Mouse (Mus musculus) embryonic facial prominence, embryonic 14.5 days (tissue): ENCODE measurements around the gene Gm28308. TPM values are rescaled to one million over a fixed set of nuclear protein-coding genes. Genes with fewer than 3 reads are reported as not detected.

Experiments
- ATAC-seq: fragments of 200-750 bp; cut with Nextera tagmentation; 2 replicates; pipeline ENCODE4 v1.8.0; 2017; ENCODE audit warnings: low read depth, moderate number of reproducible peaks, moderate TSS enrichment
- DNase-seq: peaks from one replicate; pipeline ENCODE4 v3.0.0-alpha.2; 2015; ENCODE audit warnings: low spot score
- H3K27ac ChIP-seq: fragments of 300-500 bp; sonication (generic); replicated peaks from 2 replicates; pipeline ENCODE4 v1.5.1; 2014; ENCODE audit warnings: low read depth, mild to moderate bottlenecking, low read length, moderate library complexity
- H3K27me3 ChIP-seq: fragments of 300-500 bp; sonication (generic); replicated peaks from 2 replicates; pipeline ENCODE4 v1.6.1; 2014; ENCODE audit warnings: low read length; ENCODE audit not compliant: control insufficient read depth, insufficient read depth
- H3K36me3 ChIP-seq: fragments of 300-500 bp; sonication (generic); 2 replicates; pipeline ENCODE4 v1.6.1; 2014; ENCODE audit warnings: low read length, mixed read lengths; ENCODE audit not compliant: control insufficient read depth, insufficient read depth
- H3K4me1 ChIP-seq: fragments of 300-500 bp; sonication (generic); 2 replicates; pipeline ENCODE4 v1.6.1; 2014; ENCODE audit warnings: antibody characterized with exemption, low read length; ENCODE audit not compliant: control insufficient read depth, insufficient read depth
- H3K4me2 ChIP-seq: fragments of 300-500 bp; sonication (generic); 2 replicates; pipeline ENCODE4 v1.6.1; 2014; ENCODE audit warnings: low read depth, mild to moderate bottlenecking, low read length, moderate library complexity, mixed read lengths
- H3K4me3 ChIP-seq: fragments of 300-500 bp; sonication (generic); 2 replicates; pipeline ENCODE4 v1.5.1; 2014; ENCODE audit warnings: low read depth, mild to moderate bottlenecking, low read length
- H3K9ac ChIP-seq: fragments of 300-500 bp; sonication (generic); 2 replicates; pipeline ENCODE4 v1.6.1; 2014; ENCODE audit warnings: low read depth, mild to moderate bottlenecking, low read length, moderate library complexity, mixed read lengths
- H3K9me3 ChIP-seq: fragments of 300-500 bp; sonication (generic); 2 replicates; pipeline ENCODE4 v1.6.1; 2016; ENCODE audit warnings: low read length; ENCODE audit not compliant: control insufficient read depth
- WGBS: fragments of 180-500 bp; shearing (Covaris S2); extraction: QIAGEN DNeasy Blood & Tissue Kit; methylation state at CpG from one replicate; pipeline ENCODE4 v1.1.7; 2014; 5-methylcytosine and 5-hydroxymethylcytosine counted together
- microRNA counts: library from miRNA; unstranded; fragments of <30 nt; microRNA quantifications from one replicate; lab custom pipeline; 2017
- microRNA-seq: library from miRNA; unstranded; fragments of <30 nt; microRNA quantifications from one replicate; pipeline ENCODE4, GENCODE M21; 2016; ENCODE audit warnings: borderline number of aligned reads
- polyA plus RNA-seq: library from polyadenylated mRNA; unstranded; fragments of >200 nt; fragmentation: Nextera tagmentation; extraction: Ambion mirVana; gene quantifications from 2 replicates; pipeline ENCODE4 v1.2.1, GENCODE M21; 2014

Gene Gm28308
- polyA plus RNA-seq, 1 experiment from 2014 or later, result not detected

- DNase-seq (peak; percentile 34), ATAC-seq (no peak)
- Histone ChIP-seq H3K4me1 (peaks cover 11% of the 10 kb centered on the region), H3K9ac (no peak overlapping the region), H3K9me3 (no peaks in the 10 kb centered on the region), H3K27ac (no peak overlapping the region), H3K36me3 (no peaks in the 10 kb centered on the region), H3K4me2 (no peak overlapping the region), H3K27me3 (no peaks in the 10 kb centered on the region), H3K4me3 (no peak overlapping the region)
- WGBS, result 38% methylated on average over 6 of the region's 6 CpGs
Observed at GRCm38 (mm10) chr6:52118903-52119635, 94.1 kb downstream of the Gm28308 start.

- no peaks in the 10 kb centered on the region for H3K27me3 ChIP-seq
- no peak overlapping the region for H3K9ac ChIP-seq
- no peaks in the 10 kb centered on the region for H3K36me3 ChIP-seq
- 17% methylated on average over 5 of the region's 5 CpGs for WGBS
- DNase-seq (no peak), ATAC-seq (no peak)
- no peak overlapping the region for H3K4me3 ChIP-seq
- no peak overlapping the region for H3K4me2 ChIP-seq
- no peak overlapping the region for H3K27ac ChIP-seq
- no peaks in the 10 kb centered on the region for H3K9me3 ChIP-seq
- H3K4me1 ChIP-seq, result peaks cover 11% of the 10 kb centered on the region
Observed at GRCm38 (mm10) chr6:52115899-52116298, 97.2 kb downstream of the Gm28308 start.

MicroRNA genes within 50 kb of the gene (microRNA counts, 519-probe panel; counts per million panel counts)
- 2,357 counts per million, percentile 42 among the panel's probes with 10 or more counts for microRNA mmu-miR-196b (lab: Ali Mortazavi, UCI)

Small RNAs within 50 kb of the gene (microRNA-seq; reads per million reads assigned to microRNA genes)
- 39.3 reads per million, percentile 41 among the genes with 10 or more reads in this experiment for gene Mir196b

Other genes with a start within 250 kb of the Gm28308 start
- 18.9 and 25.2 TPM in 2 replicates for gene Skap2, start 200.8 kb downstream of the Gm28308 start, polyA plus RNA-seq
- 1.4 and 1.7 TPM in 2 replicates for gene Hoxa1, start 55.0 kb downstream of the Gm28308 start, polyA plus RNA-seq
- 7.2 and 11.1 TPM in 2 replicates for gene Hoxa2, start 48.5 kb downstream of the Gm28308 start, polyA plus RNA-seq
- 0.10 and 0.46 TPM in 2 replicates for gene 5730596B20Rik, start 35.8 kb downstream of the Gm28308 start, polyA plus RNA-seq
- 1.1 and 1.6 TPM in 2 replicates for gene Hoxa4, start 21.6 kb downstream of the Gm28308 start, polyA plus RNA-seq
- 2.4 and 3.3 TPM in 2 replicates for gene Hoxa5, start 8.8 kb downstream of the Gm28308 start, polyA plus RNA-seq
- gene Hoxa6, start 4.6 kb downstream of the Gm28308 start, polyA plus RNA-seq, result 0.48 TPM in 1 of 2 replicates, not detected in the other
- gene Hoxa3, start within 50 bp of the Gm28308 start, polyA plus RNA-seq, result 2.8 TPM in 2 replicates
- 0.21 and 1.4 TPM in 2 replicates for gene Hoxa7, start 8.5 kb upstream of the Gm28308 start, polyA plus RNA-seq
- 0.33 and 2.3 TPM in 2 replicates for gene Hoxa9, start 17.8 kb upstream of the Gm28308 start, polyA plus RNA-seq
- gene Hoxa10, start 27.5 kb upstream of the Gm28308 start, polyA plus RNA-seq, result 1.9 TPM in 1 of 2 replicates, not detected in the other
- gene Hoxa11, start 32.5 kb upstream of the Gm28308 start, polyA plus RNA-seq, result 0.13 TPM in 1 of 2 replicates, not detected in the other
- not detected in 2 replicates for gene Hoxa13, start 47.5 kb upstream of the Gm28308 start, polyA plus RNA-seq
- gene Evx1, start 100.2 kb upstream of the Gm28308 start, polyA plus RNA-seq, result 0.24 TPM in 1 of 2 replicates, not detected in the other